Mouse (Mus musculus) neural tube, embryonic 15.5 days (tissue): ENCODE results near the gene Itgad. TPM values are rescaled to one million over a fixed set of nuclear protein-coding genes. Genes with fewer than 3 reads are reported as not detected.

Source experiments
- ATAC-seq: fragments of 200-750 bp; cut with Nextera tagmentation; 2 replicates; pipeline ENCODE4 v1.8.0; 2017; ENCODE audit warnings: mild to moderate bottlenecking, moderate TSS enrichment, moderate library complexity; ENCODE audit not compliant: low FRiP score
- H3K27ac ChIP-seq: fragments of 300-500 bp; sonication (generic); replicated peaks from 2 replicates; pipeline ENCODE4 v1.5.1; 2015; ENCODE audit warnings: mild to moderate bottlenecking, inconsistent platforms
- H3K27me3 ChIP-seq: fragments of 300-500 bp; sonication (generic); replicated peaks from 2 replicates; pipeline ENCODE4 v1.6.1; 2015; ENCODE audit warnings: inconsistent platforms
- H3K36me3 ChIP-seq: fragments of 300-500 bp; sonication (generic); 2 replicates; pipeline ENCODE4 v1.6.1; 2015; ENCODE audit warnings: inconsistent platforms
- H3K4me1 ChIP-seq: fragments of 300-500 bp; sonication (generic); 2 replicates; pipeline ENCODE4 v1.6.1; 2015; ENCODE audit warnings: inconsistent platforms
- H3K4me2 ChIP-seq: fragments of 300-500 bp; sonication (generic); 2 replicates; pipeline ENCODE4 v1.6.1; 2015; ENCODE audit warnings: inconsistent platforms, mild to moderate bottlenecking, moderate library complexity
- H3K4me3 ChIP-seq: fragments of 300-500 bp; sonication (generic); replicated peaks from 2 replicates; pipeline ENCODE4 v1.5.1; 2015; ENCODE audit warnings: mild to moderate bottlenecking, inconsistent platforms
- H3K9ac ChIP-seq: fragments of 300-500 bp; sonication (generic); replicated peaks from 2 replicates; pipeline ENCODE4 v1.6.1; 2015; ENCODE audit warnings: mild to moderate bottlenecking, inconsistent platforms
- H3K9me3 ChIP-seq: fragments of 300-500 bp; sonication (generic); replicated peaks from 2 replicates; pipeline ENCODE4 v1.6.1; 2016; ENCODE audit warnings: inconsistent platforms
- WGBS: fragments of 180-500 bp; shearing (Covaris S2); methylation state at CpG from one replicate; pipeline ENCODE4 v1.1.7; 2015; ENCODE audit warnings: mixed read lengths; 5-methylcytosine and 5-hydroxymethylcytosine counted together
- polyA plus RNA-seq: library from polyadenylated mRNA; unstranded; fragments of >200 nt; fragmentation: Nextera tagmentation; extraction: Ambion mirVana; gene quantifications from 2 replicates; pipeline ENCODE4 v1.2.1, GENCODE M21; 2015

Gene Itgad
- polyA plus RNA-seq: 0.04 and 0.23 TPM in 2 replicates

DNA sequence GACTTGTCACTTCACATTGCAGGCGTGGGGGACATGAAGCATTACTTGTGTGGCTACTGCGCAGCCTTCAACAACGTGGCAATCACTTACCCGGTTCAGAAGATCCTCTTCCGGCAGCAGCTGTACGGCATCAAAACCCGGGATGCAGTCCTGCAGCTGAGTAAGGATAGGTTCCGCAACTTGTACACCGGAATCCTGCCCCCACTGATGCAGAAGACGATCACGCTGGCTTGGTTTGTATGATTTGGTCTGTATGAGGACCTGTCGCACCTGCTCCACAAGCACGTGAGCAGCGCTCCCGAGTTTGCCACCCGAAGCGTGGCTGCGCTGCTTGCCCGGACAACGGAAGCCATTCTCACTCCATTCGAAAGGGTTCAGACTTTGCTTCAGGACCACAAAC lies at the start of gene Itgad:
Itgad (plus strand) TSS at position 301 of the 400 bp plus-strand sequence.
- H3K4me2 ChIP-seq: no peak within 1 kb of the TSS
- H3K9ac ChIP-seq: no peak within 1 kb of the TSS
- no peaks in the 10 kb centered on the region for H3K9me3 ChIP-seq
- no peaks in the 10 kb centered on the region for H3K36me3 ChIP-seq
- H3K27ac ChIP-seq: no peak within 1 kb of the TSS
- ATAC-seq: no peak
- H3K27me3 ChIP-seq: no peaks in the 10 kb centered on the region
- WGBS: 95% methylated on average over 21 of the region's 21 CpGs
- no peaks in the 10 kb centered on the region for H3K4me1 ChIP-seq
- no peak within 1 kb of the TSS for H3K4me3 ChIP-seq

DNA sequence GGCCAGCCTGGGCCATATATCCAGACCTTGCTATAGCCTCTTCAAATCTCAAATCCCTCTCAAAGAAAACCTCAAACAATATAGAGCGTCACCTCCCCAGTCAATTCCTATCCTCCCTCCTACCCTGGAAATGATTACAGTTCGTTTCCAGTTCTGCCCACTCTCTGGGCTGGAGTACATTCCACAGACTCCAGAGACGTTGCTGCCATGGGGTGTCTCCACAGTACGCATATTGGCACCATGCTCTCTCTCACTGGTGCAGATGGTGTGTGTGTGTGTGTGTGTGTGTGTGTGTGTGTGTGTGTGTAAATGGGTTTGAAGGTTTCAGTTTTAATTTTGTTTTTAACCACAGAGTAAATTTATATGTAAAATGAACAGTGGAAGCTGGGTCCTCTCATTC lies 48.9 kb upstream of the Itgad start:
- no peak overlapping the region for H3K9ac ChIP-seq
- H3K9me3 ChIP-seq: no peaks in the 10 kb centered on the region
- no peak for ATAC-seq
- no peaks in the 10 kb centered on the region for H3K36me3 ChIP-seq
- H3K4me1 ChIP-seq: no peaks in the 10 kb centered on the region
- 63% methylated on average over 4 of the region's 4 CpGs for WGBS
- no peak overlapping the region for H3K27ac ChIP-seq
- H3K4me2 ChIP-seq: no peak overlapping the region
- no peaks in the 10 kb centered on the region for H3K27me3 ChIP-seq
- no peak overlapping the region for H3K4me3 ChIP-seq

DNA sequence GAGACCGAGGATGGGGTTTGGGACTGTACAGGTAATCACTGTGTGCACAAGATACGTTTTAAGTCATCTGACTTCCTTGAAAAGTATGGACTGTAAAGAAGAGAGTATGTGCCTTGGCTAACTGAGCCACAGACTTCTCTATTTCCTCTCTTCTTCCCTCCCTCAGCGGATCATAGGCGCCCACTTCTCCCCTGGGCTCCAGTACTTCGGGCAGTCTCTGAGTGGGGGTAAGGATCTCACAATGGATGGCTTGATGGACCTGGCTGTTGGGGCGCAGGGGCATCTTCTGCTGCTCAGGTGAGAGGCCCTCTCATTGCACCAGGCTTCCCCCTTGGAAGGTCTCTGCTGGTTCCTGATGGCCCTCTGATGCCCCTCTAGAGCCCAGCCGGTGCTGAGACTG lies 46.7 kb upstream of the Itgad start:
- WGBS: 93% methylated on average over 7 of the region's 7 CpGs
- no peak overlapping the region for H3K4me2 ChIP-seq
- no peaks in the 10 kb centered on the region for H3K4me1 ChIP-seq
- no peak overlapping the region for H3K27ac ChIP-seq
- H3K9ac ChIP-seq: no peak overlapping the region
- ATAC-seq: no peak
- no peaks in the 10 kb centered on the region for H3K36me3 ChIP-seq
- no peak overlapping the region for H3K4me3 ChIP-seq
- H3K27me3 ChIP-seq: no peaks in the 10 kb centered on the region
- no peaks in the 10 kb centered on the region for H3K9me3 ChIP-seq

GRCm38 (mm10) chr7:128110314-128110713 lies 43.9 kb upstream of the Itgad start:
- Histone ChIP-seq H3K27me3 (no peaks in the 10 kb centered on the region), H3K4me1 (no peaks in the 10 kb centered on the region), H3K4me2 (no peak overlapping the region), H3K4me3 (no peak overlapping the region), H3K9ac (no peak overlapping the region), H3K36me3 (no peaks in the 10 kb centered on the region), H3K9me3 (no peaks in the 10 kb centered on the region), H3K27ac (no peak overlapping the region)
- ATAC-seq: no peak
- WGBS: 68% methylated on average over 2 of the region's 2 CpGs

- H3K9me3 ChIP-seq: no peaks in the 10 kb centered on the region
- no peaks in the 10 kb centered on the region for H3K27me3 ChIP-seq
- no peaks in the 10 kb centered on the region for H3K4me1 ChIP-seq
- no peak overlapping the region for H3K4me2 ChIP-seq
- WGBS: 91% methylated on average over 11 of the region's 11 CpGs
- no peak for ATAC-seq
- H3K36me3 ChIP-seq: no peaks in the 10 kb centered on the region
- H3K4me3 ChIP-seq: no peak overlapping the region
- no peak overlapping the region for H3K9ac ChIP-seq
- H3K27ac ChIP-seq: no peak overlapping the region
Measured at GRCm38 (mm10) chr7:128112131-128112530, 42.0 kb upstream of the Itgad start.

GRCm38 (mm10) chr7:128114371-128115105 lies 39.6 kb upstream of the Itgad start:
- Histone ChIP-seq H3K27ac (no peak overlapping the region), H3K36me3 (no peaks in the 10 kb centered on the region), H3K4me1 (no peaks in the 10 kb centered on the region), H3K9me3 (no peaks in the 10 kb centered on the region), H3K4me2 (no peak overlapping the region), H3K4me3 (no peak overlapping the region), H3K27me3 (no peaks in the 10 kb centered on the region), H3K9ac (no peak overlapping the region)
- no peak for ATAC-seq
- 94% methylated on average over 11 of the region's 11 CpGs for WGBS

- no peaks in the 10 kb centered on the region for H3K36me3 ChIP-seq
- no peak overlapping the region for H3K4me2 ChIP-seq
- H3K4me1 ChIP-seq: no peaks in the 10 kb centered on the region
- H3K9me3 ChIP-seq: no peaks in the 10 kb centered on the region
- no peak overlapping the region for H3K27ac ChIP-seq
- no peak overlapping the region for H3K9ac ChIP-seq
- ATAC-seq: no peak
- no peaks in the 10 kb centered on the region for H3K27me3 ChIP-seq
- 86% methylated on average over 5 of the region's 5 CpGs for WGBS
- no peak overlapping the region for H3K4me3 ChIP-seq
Measured at GRCm38 (mm10) chr7:128115211-128115958, 38.8 kb upstream of the Itgad start.

GRCm38 (mm10) chr7:128116396-128116795 lies 37.8 kb upstream of the Itgad start:
- H3K4me3 ChIP-seq: no peak overlapping the region
- no peaks in the 10 kb centered on the region for H3K27me3 ChIP-seq
- no peak overlapping the region for H3K27ac ChIP-seq
- no peak overlapping the region for H3K4me2 ChIP-seq
- H3K36me3 ChIP-seq: no peaks in the 10 kb centered on the region
- no peaks in the 10 kb centered on the region for H3K4me1 ChIP-seq
- no peak overlapping the region for H3K9ac ChIP-seq
- H3K9me3 ChIP-seq: no peaks in the 10 kb centered on the region
- 95% methylated on average over 5 of the region's 5 CpGs for WGBS
- no peak for ATAC-seq

DNA sequence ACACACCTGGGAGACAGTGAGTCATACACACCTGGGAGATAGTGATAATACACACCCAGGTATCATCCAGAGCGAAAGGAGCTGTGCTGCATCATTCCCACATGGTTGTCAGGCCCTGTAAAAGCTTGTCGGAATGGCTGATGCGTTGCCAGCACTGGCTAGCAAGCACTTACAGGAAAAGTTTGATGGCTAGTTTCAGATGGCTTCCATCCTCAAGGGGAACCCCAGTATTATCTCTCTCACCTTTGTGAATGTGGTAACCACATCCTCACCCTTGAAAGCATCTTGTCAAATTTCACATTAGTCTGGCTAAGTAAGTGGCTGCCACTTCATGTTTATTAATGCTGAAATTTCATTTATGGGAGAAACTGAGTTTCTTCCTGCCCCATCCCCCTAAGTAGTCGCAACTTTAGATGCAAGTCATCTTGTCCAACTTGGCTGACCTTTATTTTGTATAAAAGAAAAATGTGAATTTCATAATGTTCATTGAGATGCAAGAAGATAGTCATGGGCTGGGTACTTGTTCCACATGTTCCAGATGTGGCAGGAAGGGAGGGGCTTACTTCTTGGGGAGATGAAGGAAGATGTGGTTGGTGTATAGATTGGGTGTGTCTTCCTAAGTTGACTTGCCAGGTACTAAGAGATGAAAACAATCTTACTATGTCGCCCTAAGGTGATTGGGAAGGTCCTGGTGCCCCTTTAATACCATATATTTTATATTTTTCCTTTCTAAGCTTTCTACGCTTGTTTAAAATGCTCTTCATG lies 34.3 kb upstream of the Itgad start:
- no peak overlapping the region for H3K9ac ChIP-seq
- no peak overlapping the region for H3K4me2 ChIP-seq
- no peaks in the 10 kb centered on the region for H3K36me3 ChIP-seq
- H3K4me3 ChIP-seq: no peak overlapping the region
- H3K4me1 ChIP-seq: no peaks in the 10 kb centered on the region
- no peak overlapping the region for H3K27ac ChIP-seq
- H3K9me3 ChIP-seq: no peaks in the 10 kb centered on the region
- no peaks in the 10 kb centered on the region for H3K27me3 ChIP-seq
- ATAC-seq: no peak
- 88% methylated on average over 6 of the region's 6 CpGs for WGBS

- Histone ChIP-seq H3K4me1 (no peaks in the 10 kb centered on the region), H3K9ac (no peak within 1 kb of the TSS), H3K4me2 (no peak within 1 kb of the TSS), H3K9me3 (no peaks in the 10 kb centered on the region), H3K27me3 (no peaks in the 10 kb centered on the region), H3K36me3 (no peaks in the 10 kb centered on the region), H3K27ac (no peak within 1 kb of the TSS), H3K4me3 (no peak within 1 kb of the TSS)
- no peak for ATAC-seq
- 86% methylated on average over 8 of the region's 8 CpGs for WGBS
Measured at GRCm38 (mm10) chr7:128128741-128129720, 25.1 kb upstream of the Itgad start, which contains the start of gene Itgax. TSS of gene Itgax (plus strand) at chr7:128129547.

- ATAC-seq: no peak
- 94% methylated on average over 5 of the region's 5 CpGs for WGBS
Measured at GRCm38 (mm10) chr7:128132148-128132547, 22.0 kb upstream of the Itgad start.

More at GRCm38 (mm10) chr7:128132148-128132547, 22.0 kb upstream of the Itgad start:
- no peaks in the 10 kb centered on the region for H3K4me1 ChIP-seq
- H3K9ac ChIP-seq: no peak overlapping the region
- no peaks in the 10 kb centered on the region for H3K36me3 ChIP-seq
- no peaks in the 10 kb centered on the region for H3K27me3 ChIP-seq
- H3K27ac ChIP-seq: no peak overlapping the region
- H3K4me2 ChIP-seq: no peak overlapping the region
- no peaks in the 10 kb centered on the region for H3K9me3 ChIP-seq
- H3K4me3 ChIP-seq: no peak overlapping the region
